Mouse (Mus musculus) stomach, embryonic 16.5 days (tissue): Measurements from ENCODE around the gene Gm4498. TPM values are rescaled to one million over a fixed set of nuclear protein-coding genes. Genes with fewer than 3 reads are reported as not detected.
"Not testable (repeated sequence)": the region's sequence is repeated elsewhere in the genome, so short reads cannot be mapped to it uniquely, and the experiment has no call there.

ENCODE experiments used
- ATAC-seq: fragments of 200-750 bp; cut with Nextera tagmentation; 2 replicates; pipeline ENCODE4 v1.8.0; 2017; ENCODE audit warnings: moderate number of reproducible peaks, moderate TSS enrichment; ENCODE audit not compliant: insufficient read depth, low FRiP score
- H3K27ac ChIP-seq: fragments of 300-500 bp; sonication (generic); 2 replicates; pipeline ENCODE4 v1.5.1; 2014; ENCODE audit warnings: low read length
- H3K27me3 ChIP-seq: fragments of 300-500 bp; sonication (generic); 2 replicates; pipeline ENCODE4 v1.6.1; 2014; ENCODE audit warnings: low read length, control low read depth, mixed read lengths; ENCODE audit not compliant: control insufficient read depth, insufficient read depth
- H3K36me3 ChIP-seq: fragments of 300-500 bp; sonication (generic); 2 replicates; pipeline ENCODE4 v1.6.1; 2014; ENCODE audit warnings: low read length; ENCODE audit not compliant: control insufficient read depth, insufficient read depth
- H3K4me1 ChIP-seq: fragments of 300-500 bp; sonication (generic); 2 replicates; pipeline ENCODE4 v1.6.1; 2014; ENCODE audit warnings: low read length, control low read depth, mixed read lengths; ENCODE audit not compliant: control insufficient read depth, insufficient read depth
- H3K4me2 ChIP-seq: fragments of 300-500 bp; sonication (generic); 2 replicates; pipeline ENCODE4 v1.6.1; 2014; ENCODE audit warnings: low read depth, low read length, mixed read lengths
- H3K4me3 ChIP-seq: fragments of 300-500 bp; sonication (generic); replicated peaks from 2 replicates; pipeline ENCODE4 v1.5.1; 2014; ENCODE audit warnings: mild to moderate bottlenecking, low read length
- H3K9ac ChIP-seq: fragments of 300-500 bp; sonication (generic); 2 replicates; pipeline ENCODE4 v1.6.1; 2014; ENCODE audit warnings: low read length
- H3K9me3 ChIP-seq: fragments of 300-500 bp; sonication (generic); replicated peaks from 2 replicates; pipeline ENCODE4 v1.6.1; 2016; ENCODE audit warnings: low read length, control low read depth; ENCODE audit not compliant: control insufficient read depth
- WGBS: fragments of 180-500 bp; shearing (Covaris S2); extraction: QIAGEN DNeasy Blood & Tissue Kit; methylation state at CpG from one replicate; pipeline ENCODE4 v1.1.7; 2014; 5-methylcytosine and 5-hydroxymethylcytosine counted together
- polyA plus RNA-seq: library from polyadenylated mRNA; unstranded; fragments of >200 nt; fragmentation: Nextera tagmentation; extraction: Ambion mirVana; gene quantifications from 2 replicates; pipeline ENCODE4 v1.2.1, GENCODE M21; 2015

Gm4498 gene
- polyA plus RNA-seq: not detected in 2 replicates

DNA sequence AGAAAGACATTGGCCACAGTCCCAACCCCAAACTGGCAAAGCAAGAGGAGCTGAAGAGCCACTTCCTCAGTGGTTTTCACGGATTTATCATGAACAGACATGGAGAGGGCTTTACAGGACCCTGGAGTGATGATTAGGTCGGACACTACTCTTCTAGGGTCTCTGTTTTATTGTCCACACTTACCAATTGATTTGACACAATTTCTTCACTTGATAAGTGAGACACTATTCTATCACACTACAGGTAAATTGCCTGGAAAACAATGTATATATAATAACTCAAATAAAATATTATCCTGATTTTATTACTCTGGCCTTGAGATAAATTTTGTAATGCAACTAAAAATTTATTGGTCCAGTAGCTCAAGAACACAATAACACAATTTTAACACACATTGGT, at the start of gene Gm4498:
Gene Gm4498, minus strand, starts transcription at position 101 of the 400 bp plus-strand sequence.
- not testable (repeated sequence) for H3K4me1 ChIP-seq, H3K4me3 ChIP-seq, H3K36me3 ChIP-seq, H3K27me3 ChIP-seq, H3K9ac ChIP-seq, H3K27ac ChIP-seq, ATAC-seq, H3K9me3 ChIP-seq, H3K4me2 ChIP-seq
- no CpG with 5 or more reads among the region's 2 CpGs for WGBS

DNA sequence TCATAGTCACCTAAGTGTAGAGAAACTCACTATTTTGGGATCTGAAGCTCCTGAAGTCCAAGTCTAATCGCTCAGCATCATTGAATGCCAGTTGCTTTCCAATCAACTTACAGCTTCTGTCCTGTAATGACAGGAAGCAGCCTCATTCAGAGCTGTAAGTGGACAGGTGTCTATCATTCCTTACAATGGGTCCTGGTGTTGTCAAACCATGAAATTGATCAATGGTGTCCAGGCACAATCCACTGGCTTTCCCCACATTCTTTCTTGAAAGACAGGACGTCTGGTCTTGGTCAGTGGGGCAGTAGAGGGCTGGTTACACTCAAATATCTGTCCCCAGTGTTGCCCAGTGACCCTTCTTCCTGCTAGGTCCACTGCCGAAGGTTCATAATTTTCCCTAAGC, 29.1 kb upstream of the Gm4498 start, which contains the start of gene Gm5890:
Gene Gm5890, minus strand, starts transcription at position 101 of the 400 bp plus-strand sequence.
- not testable (repeated sequence) for ATAC-seq, H3K9ac ChIP-seq, H3K27ac ChIP-seq, H3K36me3 ChIP-seq, H3K27me3 ChIP-seq, H3K4me3 ChIP-seq, H3K4me1 ChIP-seq, H3K9me3 ChIP-seq, H3K4me2 ChIP-seq
- WGBS: no CpG with 5 or more reads among the region's 3 CpGs

DNA sequence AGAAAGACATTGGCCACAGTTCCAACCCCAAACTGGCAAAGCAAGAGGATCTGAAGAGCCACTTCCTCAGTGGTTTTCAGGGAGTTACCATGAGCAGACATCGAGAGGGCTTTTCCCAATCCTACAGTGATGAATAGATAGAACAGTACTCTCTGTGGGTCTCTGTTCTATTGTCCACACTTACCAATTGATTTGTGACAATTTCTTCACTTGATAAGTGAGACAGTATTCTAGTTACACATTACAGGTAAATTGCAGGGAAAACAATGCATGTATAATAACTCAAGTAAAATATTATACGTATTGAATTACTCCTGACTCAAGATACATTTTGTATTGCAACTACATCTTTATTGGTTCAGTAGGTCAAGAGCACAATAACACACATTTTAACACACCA, 28.1 kb downstream of the Gm4498 start, which contains the start of gene Gm6164:
Gene Gm6164, minus strand, starts transcription at position 101 of the 400 bp plus-strand sequence.
- not testable (repeated sequence) for H3K27ac ChIP-seq, ATAC-seq
- WGBS: no CpG with 5 or more reads among the region's 2 CpGs

DNA sequence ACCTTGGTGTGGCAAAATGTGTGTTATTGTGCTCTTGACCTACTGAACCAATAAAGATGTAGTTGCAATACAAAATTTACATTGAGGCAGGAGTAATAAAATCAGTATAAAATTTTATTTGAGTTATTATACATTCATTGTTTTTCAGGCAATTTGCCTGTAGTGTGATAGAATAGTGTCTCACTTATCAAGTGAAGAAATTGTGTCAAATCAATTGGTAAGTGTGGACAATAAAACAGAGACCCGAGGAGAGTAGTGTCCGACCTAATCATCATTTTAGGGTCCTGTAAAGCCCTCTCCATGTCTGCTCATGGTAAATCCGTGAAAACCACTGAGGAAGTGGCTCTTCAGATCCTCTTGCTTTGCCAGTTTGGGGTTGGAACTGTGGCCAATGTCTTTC, 40.2 kb downstream of the Gm4498 start, which contains the start of gene Vmn1r95:
Gene Vmn1r95, plus strand, starts transcription at position 301 of the 400 bp plus-strand sequence.
- H3K36me3 ChIP-seq, H3K4me1 ChIP-seq, ATAC-seq, H3K9me3 ChIP-seq, H3K9ac ChIP-seq, H3K27ac ChIP-seq, H3K4me3 ChIP-seq, H3K4me2 ChIP-seq, H3K27me3 ChIP-seq: not testable (repeated sequence)
- WGBS: no CpG with 5 or more reads among the region's 3 CpGs

More for the DNA sequence above, 28.1 kb downstream of the Gm4498 start, which contains the start of gene Gm6164:
- not testable (repeated sequence) for H3K36me3 ChIP-seq, H3K4me2 ChIP-seq, H3K9me3 ChIP-seq, H3K27me3 ChIP-seq, H3K4me1 ChIP-seq, H3K9ac ChIP-seq, H3K4me3 ChIP-seq

Other genes with a start within 250 kb of the Gm4498 start
- not detected in 2 replicates for gene Nlrp9b, start 242.4 kb downstream of the Gm4498 start, polyA plus RNA-seq
- not detected in 2 replicates for gene Vmn1r91, start 134.1 kb downstream of the Gm4498 start, polyA plus RNA-seq
- not detected in 2 replicates for gene Gm16442, start 111.2 kb downstream of the Gm4498 start, polyA plus RNA-seq
- not detected in 2 replicates for gene Vmn1r93, start 94.7 kb downstream of the Gm4498 start, polyA plus RNA-seq
- not detected in 2 replicates for gene Vmn1r94, start 65.5 kb downstream of the Gm4498 start, polyA plus RNA-seq
- not detected in 2 replicates for gene Vmn1r95, start 40.1 kb downstream of the Gm4498 start, polyA plus RNA-seq
- gene Gm6164, start 28.2 kb downstream of the Gm4498 start, polyA plus RNA-seq: not detected in 2 replicates
- gene Gm5890, start 29.0 kb upstream of the Gm4498 start, polyA plus RNA-seq: not detected in 2 replicates
- gene Gm4133, start 100.2 kb upstream of the Gm4498 start, polyA plus RNA-seq: not detected in 2 replicates
- gene Gm5728, start 141.6 kb upstream of the Gm4498 start, polyA plus RNA-seq: not detected in 2 replicates
- not detected in 2 replicates for gene Vmn1r100, start 184.1 kb upstream of the Gm4498 start, polyA plus RNA-seq
- not detected in 2 replicates for gene Vmn1r101, start 208.8 kb upstream of the Gm4498 start, polyA plus RNA-seq
- gene Gm10670, start 241.1 kb upstream of the Gm4498 start, polyA plus RNA-seq: not detected in 2 replicates